Mouse (Mus musculus) embryo, embryonic 11 days (tissue): ENCODE measurements at regions not wholly inside any gene's neighbourhood (a gene's known extent, or its start where the extent isn't known, plus 50 kb on each side); places are given as distances from the start of the nearest gene placed in this dataset.

Experiments used
- DNase-seq: peaks from one replicate; pipeline ENCODE4 v3.0.0-alpha.2; 2015

DNA sequence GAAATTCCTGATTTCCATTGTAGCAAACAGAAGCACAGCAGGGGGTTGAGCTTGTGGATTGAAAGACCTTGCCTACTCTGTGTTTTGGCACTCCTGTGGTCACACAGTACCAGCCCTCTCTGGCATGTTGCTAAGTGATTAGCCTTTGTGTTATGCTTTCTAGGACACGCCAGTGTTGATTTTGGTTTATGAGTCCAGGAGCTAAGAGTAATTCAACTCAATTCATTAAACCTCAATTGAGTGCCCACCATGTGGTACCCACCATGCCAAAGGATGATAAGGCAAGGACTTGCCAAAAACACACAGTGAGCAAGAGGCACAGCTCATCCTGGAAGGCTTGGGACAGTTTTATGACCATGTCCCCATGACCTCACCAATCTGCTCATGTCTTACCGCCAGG lies 221.1 kb upstream of the Sox14 start:
- peak; percentile 51 for DNase-seq

DNA sequence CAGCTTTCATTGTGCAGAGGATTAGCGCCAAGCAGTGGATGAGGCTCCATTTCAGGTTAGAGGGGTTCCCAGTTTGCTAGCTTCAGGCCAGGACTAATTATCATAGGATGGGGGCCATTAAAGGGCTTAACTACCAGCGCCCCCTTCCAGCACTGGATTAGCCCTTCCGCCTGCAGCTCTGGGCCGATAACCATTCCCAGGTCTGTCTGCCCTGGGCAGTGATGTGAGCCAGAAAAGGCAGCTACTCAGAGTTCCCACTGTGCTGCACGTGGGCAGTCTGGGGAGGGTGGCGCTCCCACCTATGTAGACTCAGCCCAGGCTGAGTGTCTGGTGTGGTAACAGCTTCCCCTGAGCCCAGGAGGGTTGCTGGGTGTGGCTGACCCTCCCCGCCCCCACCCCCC lies 219.6 kb upstream of the Sox14 start:
- peak; percentile 43 for DNase-seq

DNA sequence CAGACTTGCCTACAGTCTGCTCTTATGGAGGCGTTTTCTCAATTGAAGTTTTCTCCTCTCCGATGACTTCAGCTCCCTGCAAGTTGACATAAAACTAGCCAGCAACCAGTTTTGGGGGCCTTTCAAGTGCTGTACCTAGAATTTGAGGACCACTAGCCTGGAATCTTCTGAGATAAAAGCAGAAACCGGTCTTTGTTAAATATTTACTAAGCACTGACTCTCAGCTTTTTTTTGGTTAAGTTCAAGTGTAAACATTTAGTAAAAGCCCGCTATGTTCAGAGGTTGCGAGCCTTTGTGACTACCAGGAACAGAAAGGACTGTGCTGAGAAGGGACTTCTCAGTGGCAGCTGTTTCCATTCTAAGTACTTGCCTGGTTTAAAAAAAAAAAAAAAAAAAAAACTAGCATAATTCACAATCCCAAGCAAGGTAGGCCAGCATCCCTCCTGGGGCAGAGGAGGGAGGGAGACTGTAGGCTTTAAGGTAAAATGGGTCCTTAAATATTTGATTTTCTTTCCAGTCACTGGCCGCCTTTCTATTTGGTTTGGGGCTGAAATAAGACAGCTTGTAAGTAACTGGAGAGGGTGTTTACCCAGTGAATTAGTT lies 219.1 kb upstream of the Sox14 start:
- peak; percentile 16 for DNase-seq

DNA sequence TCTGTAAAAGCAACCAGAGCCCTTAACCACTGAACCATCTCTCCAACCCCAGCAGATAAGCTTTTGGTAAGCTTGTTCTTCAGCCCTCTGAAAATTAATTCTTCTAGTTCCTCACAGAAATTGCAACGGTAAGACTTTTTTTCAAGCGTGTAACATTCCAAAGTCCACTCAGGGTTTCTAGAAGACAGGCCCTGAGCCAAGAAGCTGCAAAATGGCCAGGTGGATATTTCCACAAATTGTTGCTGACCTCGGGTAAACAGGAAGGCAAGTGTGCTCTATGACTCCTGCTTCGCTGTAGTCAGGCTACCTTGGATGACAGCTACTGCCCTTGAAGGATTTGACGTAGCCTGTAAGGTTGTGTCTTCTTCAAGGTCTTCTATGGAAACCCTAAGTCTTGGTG lies 195.2 kb upstream of the Sox14 start:
- DNase-seq: no peak

DNA sequence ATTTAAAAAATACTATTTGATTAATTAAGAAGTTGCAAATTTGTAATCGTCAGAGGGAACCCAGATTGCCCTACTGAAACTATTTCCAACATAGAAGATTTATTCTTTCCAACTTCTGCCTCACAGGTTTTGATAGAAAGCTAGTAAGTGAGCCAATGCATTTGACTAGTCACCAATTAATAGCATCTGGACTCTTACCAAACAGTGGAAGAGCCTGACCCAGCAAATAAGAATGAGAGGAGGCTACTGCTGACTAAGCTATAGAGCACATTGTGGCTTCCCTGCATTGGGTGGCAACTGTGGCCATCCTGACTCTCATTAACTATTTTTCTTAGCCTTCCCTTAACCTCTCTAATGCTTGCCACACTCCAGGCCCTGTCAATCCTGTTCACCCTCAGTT lies 182.6 kb upstream of the Sox14 start:
- DNase-seq: no peak

DNA sequence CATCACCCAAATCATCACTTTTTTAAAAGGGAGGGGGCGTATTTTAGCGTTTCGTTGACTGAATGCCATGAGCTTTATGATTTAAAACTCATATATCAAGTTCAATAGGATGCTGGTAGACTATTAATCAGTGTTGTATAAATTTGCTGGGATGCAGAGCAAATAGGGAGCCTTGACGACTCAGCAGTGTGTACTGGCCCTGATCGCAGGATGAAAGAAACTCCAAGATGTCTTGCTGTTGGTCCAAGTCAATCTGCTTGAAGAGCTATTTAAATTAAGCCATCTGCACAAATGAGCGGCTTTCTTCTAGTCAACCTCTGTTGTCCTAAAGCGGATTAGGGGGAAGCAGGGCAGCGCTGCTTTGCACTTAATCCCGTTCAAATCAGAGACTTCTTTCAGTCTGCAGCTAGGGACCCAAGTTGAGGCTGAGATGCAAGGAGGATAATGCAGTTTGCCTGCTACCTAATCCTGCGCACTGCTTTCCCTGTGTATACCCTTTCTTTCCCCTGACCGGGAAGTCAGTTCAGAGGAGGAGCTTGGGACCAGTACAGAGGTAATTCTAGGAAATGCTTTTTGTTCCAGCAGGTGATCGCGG lies 170.3 kb upstream of the Sox14 start:
- DNase-seq: peak; percentile 34

DNA sequence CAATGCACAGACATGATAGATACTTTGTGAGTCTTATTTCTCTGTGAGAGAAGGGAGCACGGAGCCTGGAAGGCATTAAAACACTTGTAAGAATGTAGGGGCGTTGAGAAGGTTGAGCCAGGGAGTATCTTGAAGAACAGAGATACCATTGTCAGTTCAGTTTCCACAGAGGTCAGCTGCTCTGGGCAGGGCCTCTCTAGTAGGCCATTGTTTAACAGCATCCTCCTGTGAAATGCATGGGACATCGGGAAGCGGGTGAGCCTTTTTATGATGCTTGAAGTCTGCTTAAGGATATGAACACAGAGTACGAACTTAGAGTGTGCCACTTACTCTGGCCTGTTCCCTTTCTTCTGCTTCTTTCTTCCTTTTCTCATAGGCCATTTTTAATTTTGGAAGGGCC lies 169.7 kb upstream of the Sox14 start:
- DNase-seq: peak; percentile 4

DNA sequence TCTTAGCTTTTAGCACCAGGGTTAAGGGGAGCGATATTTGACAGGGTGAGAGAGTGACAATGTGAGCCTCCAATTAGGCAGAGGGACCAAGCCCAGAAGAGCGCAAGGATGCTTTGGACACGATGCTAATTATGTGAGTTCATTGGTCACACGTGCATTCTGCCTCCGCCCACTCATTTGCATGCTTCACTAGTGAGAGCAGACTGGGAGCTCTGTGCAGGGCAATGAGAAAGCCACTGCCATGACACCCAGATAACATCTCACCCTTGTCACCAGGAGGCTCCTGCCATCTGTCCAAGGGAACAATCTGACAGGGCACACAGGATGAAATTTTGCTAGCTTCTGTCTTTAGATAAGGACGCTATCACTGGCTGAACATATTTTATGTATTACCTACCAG lies 165.8 kb upstream of the Sox14 start:
- DNase-seq: peak; percentile 10

DNA sequence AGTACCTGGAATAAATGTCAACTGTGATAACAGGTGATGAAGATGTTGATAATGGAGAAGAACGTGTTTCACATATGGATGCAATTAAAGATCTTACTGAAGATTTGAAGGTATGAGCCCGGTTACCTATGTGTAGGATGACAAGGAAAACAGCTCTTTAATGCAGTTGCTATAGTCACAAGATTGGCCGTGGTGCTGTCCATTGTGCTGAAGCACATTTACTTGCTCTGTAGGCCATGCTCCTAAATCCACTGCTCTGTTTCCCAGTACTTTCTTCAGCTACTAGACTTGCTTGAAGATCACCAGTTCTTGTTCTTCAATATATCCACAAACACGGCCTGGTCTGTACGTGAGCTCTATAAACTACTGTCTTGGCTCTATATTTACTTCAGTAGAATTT lies 147.7 kb upstream of the Sox14 start:
- peak; percentile 77 for DNase-seq

DNA sequence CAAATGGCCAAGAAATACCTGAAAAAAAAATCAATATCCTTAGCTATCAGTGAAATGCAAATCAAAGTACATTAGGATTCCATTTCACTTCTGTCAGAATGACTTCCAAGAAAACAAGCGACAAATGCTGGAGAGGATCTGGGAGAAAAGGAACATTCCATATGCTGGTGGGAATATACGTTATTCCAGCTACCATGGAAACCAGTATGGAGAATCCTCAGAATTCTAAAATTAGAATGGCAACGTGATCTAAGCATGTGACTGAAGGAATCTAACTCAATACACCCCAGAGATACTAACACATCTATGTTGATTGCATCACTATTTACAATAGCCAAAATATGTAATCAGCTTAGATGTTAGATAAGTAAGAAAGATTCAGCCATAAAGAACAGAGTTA lies 146.1 kb upstream of the Sox14 start:
- no peak for DNase-seq

DNA sequence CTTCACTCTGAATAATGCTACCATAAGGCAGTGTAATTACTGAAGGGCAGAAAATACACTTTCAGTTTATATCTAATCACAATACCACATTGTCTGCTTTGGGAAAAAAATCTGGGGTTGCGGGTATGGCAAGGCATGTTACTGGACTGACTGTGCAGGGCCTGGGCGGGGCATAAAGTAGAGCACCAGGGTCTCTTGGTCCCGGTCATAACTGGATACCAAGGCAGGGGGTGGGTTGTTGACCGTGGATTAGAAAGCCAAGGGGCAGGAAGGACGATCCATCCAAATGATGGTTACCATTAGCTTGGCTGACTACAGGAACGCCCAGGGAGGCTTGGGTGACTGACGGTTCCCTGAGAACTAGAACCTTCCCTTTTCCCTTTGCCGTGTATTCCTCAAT lies 119.2 kb upstream of the Sox14 start:
- DNase-seq: peak; percentile 35

DNA sequence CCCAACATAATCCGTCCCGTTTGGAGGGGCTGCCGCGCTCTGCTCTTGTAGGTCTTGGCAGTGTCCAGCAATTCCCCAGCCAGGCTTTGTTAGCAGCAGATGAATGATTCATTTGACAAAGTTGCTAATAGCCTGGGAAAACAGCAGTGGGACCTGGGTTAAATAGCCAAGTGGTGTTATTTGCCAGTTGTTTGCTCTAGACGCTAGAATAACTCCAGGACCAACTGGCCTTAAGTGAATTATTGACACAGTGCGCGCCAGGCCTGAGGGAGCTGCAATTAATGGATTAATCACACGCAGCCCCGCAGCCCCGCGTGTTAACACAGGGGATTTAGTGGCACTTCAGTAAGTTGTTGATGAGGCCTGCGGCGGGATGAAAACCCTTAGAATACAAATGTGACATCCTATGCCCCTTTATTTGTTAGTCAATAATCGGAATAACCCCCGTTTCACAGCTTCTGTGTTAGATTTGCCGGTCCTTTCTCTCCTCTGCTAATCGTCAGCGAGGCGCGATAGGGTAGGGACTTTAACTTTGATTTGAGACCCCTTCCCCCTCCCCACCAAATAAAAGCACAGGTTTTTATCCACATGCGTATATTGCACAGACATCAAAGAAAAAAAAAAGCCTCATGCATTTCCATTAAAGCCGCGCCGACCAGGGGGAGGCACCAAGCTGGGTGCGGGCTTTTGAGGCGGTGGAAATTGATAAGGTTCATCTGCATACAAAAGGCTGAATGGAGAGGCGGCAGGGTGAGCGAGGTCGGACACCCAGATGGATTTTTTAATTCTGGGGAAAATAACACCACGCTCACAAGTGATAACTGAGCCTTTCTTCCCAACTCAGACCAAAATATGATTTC lies 118.5 kb upstream of the Sox14 start:
- peak; percentile 74 for DNase-seq

DNA sequence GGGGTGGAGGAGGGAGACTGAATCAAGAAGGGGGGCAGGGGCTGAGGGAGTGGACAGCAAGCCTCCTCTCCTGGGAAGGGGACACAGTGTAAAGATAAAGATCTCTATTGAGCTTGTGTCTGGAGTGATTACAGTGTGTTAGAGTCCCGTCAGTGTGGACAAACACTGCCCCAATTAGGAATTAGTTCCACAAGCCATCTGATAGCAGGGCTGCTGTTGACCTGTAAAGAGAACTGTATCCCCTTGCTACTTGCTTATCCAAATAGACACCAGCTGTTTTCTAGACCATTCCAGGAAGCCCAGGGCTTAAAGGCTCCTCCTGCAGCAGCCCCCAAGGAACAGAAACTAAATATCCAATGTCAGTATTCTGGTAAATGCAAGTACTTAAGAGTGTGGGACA lies 111.4 kb upstream of the Sox14 start:
- DNase-seq: peak; percentile 16

DNA sequence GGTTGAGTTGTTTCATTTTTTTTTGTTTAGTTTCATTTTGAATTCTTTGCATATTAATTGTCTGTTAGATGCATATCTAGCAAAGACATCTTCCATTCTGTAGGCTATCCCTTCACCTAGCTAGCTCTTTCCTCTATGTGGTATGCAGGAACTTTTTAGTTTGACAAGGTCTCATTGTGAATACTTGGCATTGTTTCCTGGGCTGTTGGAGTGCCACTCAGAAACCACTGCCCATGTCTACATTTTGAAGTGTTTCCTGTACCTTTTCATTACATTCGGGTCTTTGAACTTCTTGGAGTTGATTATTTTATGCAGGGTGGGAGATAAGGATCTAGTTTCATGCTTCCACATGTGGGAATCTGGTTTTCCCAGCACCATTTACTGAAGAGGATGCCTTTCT lies 104.8 kb upstream of the Sox14 start:
- no peak for DNase-seq

DNA sequence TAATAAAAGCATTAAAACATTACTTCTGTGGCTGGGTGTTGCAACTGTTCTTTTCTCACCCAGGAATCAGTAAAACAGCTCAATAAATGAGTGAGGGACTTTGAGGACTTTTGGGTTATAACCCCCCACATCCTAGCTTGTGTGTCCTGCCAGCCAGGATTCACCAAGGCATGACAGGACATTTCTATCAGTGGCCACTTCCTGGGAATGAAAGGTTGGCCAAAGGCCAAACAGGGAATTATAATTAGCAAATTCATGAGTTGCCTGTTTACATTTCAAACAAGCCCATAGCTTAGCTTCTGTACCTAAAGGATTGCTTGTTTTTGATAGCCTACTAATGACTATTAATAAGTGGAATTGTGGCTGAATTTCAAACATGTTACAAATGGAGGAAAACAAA lies 85.6 kb upstream of the Sox14 start:
- no peak for DNase-seq

DNA sequence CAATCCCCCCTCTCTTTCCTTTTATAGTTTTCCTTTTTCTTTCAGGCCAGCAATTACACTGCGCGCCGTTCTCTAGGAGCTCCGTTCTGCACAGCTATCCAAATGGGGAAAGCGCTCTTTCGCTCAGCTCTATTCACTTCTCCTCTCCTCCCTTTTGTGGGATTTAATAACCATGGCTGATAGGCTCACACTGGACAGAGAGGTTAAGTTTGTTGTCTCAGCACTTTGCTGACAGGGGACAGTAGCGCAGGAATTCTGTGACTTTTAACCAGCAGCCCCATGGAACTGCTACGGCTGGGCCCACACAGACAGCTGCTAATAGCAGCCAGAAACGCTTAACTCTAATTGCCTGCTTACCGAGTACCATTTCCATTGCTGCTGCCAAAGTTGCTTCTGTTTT lies 78.8 kb upstream of the Sox14 start:
- DNase-seq: peak; percentile 34

DNA sequence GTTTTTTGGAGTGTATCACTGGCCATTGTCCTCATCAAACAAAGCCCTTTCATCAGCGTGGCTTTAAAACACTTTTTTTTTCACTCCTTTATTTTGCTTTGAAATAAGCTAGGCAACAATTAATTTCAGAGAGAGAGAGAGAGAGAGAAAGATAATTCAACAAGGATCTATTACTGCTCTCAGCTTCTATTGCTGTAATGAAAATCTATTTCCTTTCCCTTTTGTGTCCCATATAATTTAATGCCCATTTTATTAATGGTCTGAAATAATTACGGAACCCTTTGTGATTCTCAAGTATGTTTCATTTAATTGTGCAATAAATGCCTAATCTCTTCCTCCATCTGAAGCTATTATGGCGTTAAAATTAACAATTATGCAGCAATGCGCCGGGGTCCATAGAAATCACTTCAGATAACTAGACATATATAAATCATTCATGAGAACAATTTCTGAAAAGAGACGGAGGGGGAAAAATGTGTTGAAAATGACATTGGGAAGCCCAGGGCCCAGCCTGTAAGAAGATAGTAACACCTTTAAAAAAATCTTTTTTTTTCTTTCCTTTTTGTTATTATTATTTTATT lies 78.2 kb upstream of the Sox14 start:
- no peak for DNase-seq
